Mouse (Mus musculus): Measurements from ENCODE around the gene Rpf1. TPM values are rescaled to one million over a fixed set of nuclear protein-coding genes. Genes with fewer than 3 reads are reported as not detected.
A peak's percentile ranks its signal among the peaks of the same experiment; 100 is the strongest.

Gene Rpf1
- polyA plus RNA-seq, 1 experiment from 2014 or later, result 87.9 TPM

GRCm38 (mm10) chr3:146499431-146500002, 21.7 kb downstream of the Rpf1 start, which contains the start of the genes Spata1 and Gng5:
Gene Spata1 (minus strand): TSS chr3:146499753.
Gene Gng5 (plus strand): TSS chr3:146499807.
- peak within 1 kb of the TSS; percentile 69 for H3K4me2 ChIP-seq (ENCODE audit: low read depth, low read length)
- no peaks in the 10 kb centered on the region for H3K27me3 ChIP-seq (ENCODE audit: control insufficient read depth, insufficient read depth, low read length)
- peak; percentile 90 for ATAC-seq (replicated peaks; ENCODE audit: insufficient number of reproducible peaks, low FRiP score, low TSS enrichment, low read depth)
- peak; percentile 90 for DNase-seq (ENCODE audit: low spot score)
- WGBS, result 0% methylated on average over 29 of the region's 88 CpGs
- no peaks in the 10 kb centered on the region for H3K9me3 ChIP-seq (replicated peaks; ENCODE audit: control insufficient read depth, low read length)
- no peaks in the 10 kb centered on the region for H3K4me1 ChIP-seq (ENCODE audit: control insufficient read depth, insufficient read depth, low read length)
- H3K27ac ChIP-seq (replicated peaks; ENCODE audit: low read depth, low read length), result peak within 1 kb of the TSS; percentile 88
- no peaks in the 10 kb centered on the region for H3K36me3 ChIP-seq (replicated peaks; ENCODE audit: control insufficient read depth, insufficient read depth, low read depth, low read length)
- peak within 1 kb of the TSS; percentile 96 for H3K9ac ChIP-seq (replicated peaks; ENCODE audit: low read length)
- H3K4me3 ChIP-seq (ENCODE audit: low read depth, low read length), result peak within 1 kb of the TSS; percentile 87

GRCm38 (mm10) chr3:146498989-146499388, 22.2 kb downstream of the Rpf1 start:
- DNase-seq (ENCODE audit: low spot score), result no peak
- no peak for ATAC-seq (replicated peaks; ENCODE audit: insufficient number of reproducible peaks, low FRiP score, low TSS enrichment, low read depth)
- no peaks in the 10 kb centered on the region for H3K9me3 ChIP-seq (replicated peaks; ENCODE audit: control insufficient read depth, low read length)
- no peaks in the 10 kb centered on the region for H3K4me1 ChIP-seq (ENCODE audit: control insufficient read depth, insufficient read depth, low read length)
- no peaks in the 10 kb centered on the region for H3K27me3 ChIP-seq (ENCODE audit: control insufficient read depth, insufficient read depth, low read length)
- H3K27ac ChIP-seq (replicated peaks; ENCODE audit: low read depth, low read length), result peak overlapping the region; percentile 88
- peak overlapping the region; percentile 96 for H3K9ac ChIP-seq (replicated peaks; ENCODE audit: low read length)
- WGBS, result 4% methylated on average over 13 of the region's 13 CpGs
- H3K4me3 ChIP-seq (ENCODE audit: low read depth, low read length), result peak overlapping the region; percentile 87
- no peaks in the 10 kb centered on the region for H3K36me3 ChIP-seq (replicated peaks; ENCODE audit: control insufficient read depth, insufficient read depth, low read depth, low read length)
- H3K4me2 ChIP-seq (ENCODE audit: low read depth, low read length), result peak overlapping the region; percentile 69

GRCm38 (mm10) chr3:146494941-146495340, 26.3 kb downstream of the Rpf1 start:
- no peaks in the 10 kb centered on the region for H3K36me3 ChIP-seq (replicated peaks; ENCODE audit: control insufficient read depth, insufficient read depth, low read depth, low read length)
- DNase-seq (ENCODE audit: low spot score) (no peak), ATAC-seq (replicated peaks; ENCODE audit: insufficient number of reproducible peaks, low FRiP score, low TSS enrichment, low read depth) (no peak)
- no peak overlapping the region for H3K9ac ChIP-seq (replicated peaks; ENCODE audit: low read length)
- WGBS, result 78% methylated on average over 8 of the region's 8 CpGs
- no peak overlapping the region for H3K4me2 ChIP-seq (ENCODE audit: low read depth, low read length)
- H3K4me1 ChIP-seq (ENCODE audit: control insufficient read depth, insufficient read depth, low read length), result no peaks in the 10 kb centered on the region
- H3K27me3 ChIP-seq (ENCODE audit: control insufficient read depth, insufficient read depth, low read length), result no peaks in the 10 kb centered on the region
- H3K9me3 ChIP-seq (replicated peaks; ENCODE audit: control insufficient read depth, low read length), result no peaks in the 10 kb centered on the region
- H3K4me3 ChIP-seq (ENCODE audit: low read depth, low read length), result no peak overlapping the region
- no peak overlapping the region for H3K27ac ChIP-seq (replicated peaks; ENCODE audit: low read depth, low read length)

- no peak for ATAC-seq (replicated peaks; ENCODE audit: insufficient number of reproducible peaks, low FRiP score, low TSS enrichment, low read depth)
- WGBS, result 85% methylated on average over 4 of the region's 4 CpGs
- Histone ChIP-seq H3K27me3 (ENCODE audit: control insufficient read depth, insufficient read depth, low read length) (no peaks in the 10 kb centered on the region), H3K4me2 (ENCODE audit: low read depth, low read length) (no peak overlapping the region), H3K27ac (replicated peaks; ENCODE audit: low read depth, low read length) (no peak overlapping the region), H3K9me3 (replicated peaks; ENCODE audit: control insufficient read depth, low read length) (no peaks in the 10 kb centered on the region), H3K36me3 (replicated peaks; ENCODE audit: control insufficient read depth, insufficient read depth, low read depth, low read length) (no peaks in the 10 kb centered on the region), H3K4me1 (ENCODE audit: control insufficient read depth, insufficient read depth, low read length) (no peaks in the 10 kb centered on the region), H3K9ac (replicated peaks; ENCODE audit: low read length) (no peak overlapping the region), H3K4me3 (ENCODE audit: low read depth, low read length) (no peak overlapping the region)
- no peak for DNase-seq (ENCODE audit: low spot score)
Observed at GRCm38 (mm10) chr3:146486464-146486863, 34.8 kb downstream of the Rpf1 start.

- DNase-seq (ENCODE audit: low spot score) (no peak), ATAC-seq (replicated peaks; ENCODE audit: insufficient number of reproducible peaks, low FRiP score, low TSS enrichment, low read depth) (no peak)
- no peak overlapping the region for H3K4me2 ChIP-seq (ENCODE audit: low read depth, low read length)
- no peaks in the 10 kb centered on the region for H3K4me1 ChIP-seq (ENCODE audit: control insufficient read depth, insufficient read depth, low read length)
- no peak overlapping the region for H3K4me3 ChIP-seq (ENCODE audit: low read depth, low read length)
- H3K36me3 ChIP-seq (replicated peaks; ENCODE audit: control insufficient read depth, insufficient read depth, low read depth, low read length), result no peaks in the 10 kb centered on the region
- H3K9ac ChIP-seq (replicated peaks; ENCODE audit: low read length), result no peak overlapping the region
- no peak overlapping the region for H3K27ac ChIP-seq (replicated peaks; ENCODE audit: low read depth, low read length)
- no peaks in the 10 kb centered on the region for H3K9me3 ChIP-seq (replicated peaks; ENCODE audit: control insufficient read depth, low read length)
- 81% methylated on average over 2 of the region's 2 CpGs for WGBS
- H3K27me3 ChIP-seq (ENCODE audit: control insufficient read depth, insufficient read depth, low read length), result no peaks in the 10 kb centered on the region
Observed at GRCm38 (mm10) chr3:146482044-146482443, 39.2 kb downstream of the Rpf1 start.

GRCm38 (mm10) chr3:146474428-146474827, 46.8 kb downstream of the Rpf1 start:
- Histone ChIP-seq H3K4me1 (ENCODE audit: control insufficient read depth, insufficient read depth, low read length) (no peaks in the 10 kb centered on the region), H3K36me3 (replicated peaks; ENCODE audit: control insufficient read depth, insufficient read depth, low read depth, low read length) (no peaks in the 10 kb centered on the region), H3K4me2 (ENCODE audit: low read depth, low read length) (no peak overlapping the region), H3K4me3 (ENCODE audit: low read depth, low read length) (no peak overlapping the region), H3K9ac (replicated peaks; ENCODE audit: low read length) (no peak overlapping the region), H3K9me3 (replicated peaks; ENCODE audit: control insufficient read depth, low read length) (no peaks in the 10 kb centered on the region), H3K27me3 (ENCODE audit: control insufficient read depth, insufficient read depth, low read length) (no peaks in the 10 kb centered on the region), H3K27ac (replicated peaks; ENCODE audit: low read depth, low read length) (no peak overlapping the region)
- DNase-seq (ENCODE audit: low spot score) (no peak), ATAC-seq (replicated peaks; ENCODE audit: insufficient number of reproducible peaks, low FRiP score, low TSS enrichment, low read depth) (no peak)
- 98% methylated on average over 3 of the region's 3 CpGs for WGBS

GRCm38 (mm10) chr3:146473741-146474140, 47.5 kb downstream of the Rpf1 start:
- Histone ChIP-seq H3K4me1 (ENCODE audit: control insufficient read depth, insufficient read depth, low read length) (no peaks in the 10 kb centered on the region), H3K27ac (replicated peaks; ENCODE audit: low read depth, low read length) (no peak overlapping the region), H3K9ac (replicated peaks; ENCODE audit: low read length) (no peak overlapping the region), H3K27me3 (ENCODE audit: control insufficient read depth, insufficient read depth, low read length) (no peaks in the 10 kb centered on the region), H3K4me3 (ENCODE audit: low read depth, low read length) (no peak overlapping the region), H3K36me3 (replicated peaks; ENCODE audit: control insufficient read depth, insufficient read depth, low read depth, low read length) (no peaks in the 10 kb centered on the region), H3K9me3 (replicated peaks; ENCODE audit: control insufficient read depth, low read length) (no peaks in the 10 kb centered on the region), H3K4me2 (ENCODE audit: low read depth, low read length) (no peak overlapping the region)
- DNase-seq (ENCODE audit: low spot score) (no peak), ATAC-seq (replicated peaks; ENCODE audit: insufficient number of reproducible peaks, low FRiP score, low TSS enrichment, low read depth) (no peak)

- DNase-seq (ENCODE audit: low spot score) (no peak), ATAC-seq (replicated peaks; ENCODE audit: insufficient number of reproducible peaks, low FRiP score, low TSS enrichment, low read depth) (no peak)
- H3K27me3 ChIP-seq (ENCODE audit: control insufficient read depth, insufficient read depth, low read length), result no peaks in the 10 kb centered on the region
- 67% methylated on average over 4 of the region's 4 CpGs for WGBS
- no peaks in the 10 kb centered on the region for H3K4me1 ChIP-seq (ENCODE audit: control insufficient read depth, insufficient read depth, low read length)
- no peak overlapping the region for H3K4me3 ChIP-seq (ENCODE audit: low read depth, low read length)
- no peaks in the 10 kb centered on the region for H3K9me3 ChIP-seq (replicated peaks; ENCODE audit: control insufficient read depth, low read length)
- H3K9ac ChIP-seq (replicated peaks; ENCODE audit: low read length), result no peak overlapping the region
- no peak overlapping the region for H3K27ac ChIP-seq (replicated peaks; ENCODE audit: low read depth, low read length)
- no peaks in the 10 kb centered on the region for H3K36me3 ChIP-seq (replicated peaks; ENCODE audit: control insufficient read depth, insufficient read depth, low read depth, low read length)
- no peak overlapping the region for H3K4me2 ChIP-seq (ENCODE audit: low read depth, low read length)
Observed at GRCm38 (mm10) chr3:146472657-146473056, 48.6 kb downstream of the Rpf1 start.
